Mouse (Mus musculus): ENCODE results near the gene Defb19. TPM values are rescaled to one million over a fixed set of nuclear protein-coding genes. Genes with fewer than 3 reads are reported as not detected.

The Defb19 gene
- polyA plus RNA-seq, 1 experiment from 2014 or later: not detected

DNA sequence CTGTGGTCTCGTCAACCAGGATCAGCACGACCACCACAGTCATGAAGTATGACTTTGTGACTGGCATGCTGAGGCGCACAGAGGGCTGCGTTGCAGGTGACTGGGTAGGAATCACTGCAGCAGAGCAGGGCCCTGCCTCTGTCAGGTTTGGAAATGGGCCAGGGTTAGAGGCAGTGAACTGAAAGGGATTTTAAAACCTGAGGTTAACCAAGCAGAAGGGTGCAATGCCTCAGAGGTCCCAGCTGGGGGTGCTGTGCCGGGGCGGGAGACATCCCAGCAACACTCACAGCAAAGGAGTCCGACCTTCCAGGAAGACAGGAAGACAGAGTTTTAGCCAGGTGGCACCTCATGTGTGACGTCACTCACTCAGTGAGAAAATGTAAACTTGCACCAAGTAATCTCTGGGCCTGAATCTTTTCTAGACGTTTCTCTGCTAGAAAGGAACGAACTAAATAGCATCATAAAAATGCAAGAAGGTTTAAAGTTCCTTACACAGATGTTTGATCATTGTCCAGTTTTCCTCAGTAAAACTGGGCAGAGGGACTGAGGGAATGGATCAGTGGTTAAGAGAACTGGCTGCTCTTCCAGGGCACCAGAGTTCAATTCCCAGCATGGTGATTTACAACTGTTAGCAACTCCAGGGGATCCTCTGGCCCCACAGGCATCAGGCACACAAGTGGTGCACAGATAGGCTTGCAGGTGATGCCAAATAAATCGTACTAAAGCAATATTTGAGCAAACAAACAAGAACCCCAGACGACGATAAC, 40.0 kb downstream of the Defb19 start, which contains the start of gene Defb29:
Gene Defb29, minus strand, starts transcription at position 155 of the 767 bp plus-strand sequence.
- Histone ChIP-seq H3K4me2 (ENCODE audit: low read length) (no peak within 1 kb of the TSS), H3K9me3 (ENCODE audit: control insufficient read depth, low read length) (no peaks in the 10 kb centered on the region), H3K27me3 (replicated peaks; ENCODE audit: control insufficient read depth, insufficient read depth, low read length) (no peaks in the 10 kb centered on the region), H3K4me1 (replicated peaks; ENCODE audit: control insufficient read depth, insufficient read depth, low read length) (no peaks in the 10 kb centered on the region), H3K4me3 (replicated peaks; ENCODE audit: low read length) (no peak within 1 kb of the TSS), H3K36me3 (ENCODE audit: control insufficient read depth, insufficient read depth) (no peaks in the 10 kb centered on the region), H3K27ac (ENCODE audit: low read length) (no peak within 1 kb of the TSS), H3K9ac (replicated peaks; ENCODE audit: low read depth, low read length) (no peak within 1 kb of the TSS)
- ATAC-seq: no peak
- 59% methylated on average over 13 of the region's 13 CpGs for WGBS

Other genes starting within 250 kb of the Defb19 start
- gene Rbck1, start 247.7 kb downstream of the Defb19 start, polyA plus RNA-seq (2015; fragmentation: Nextera tagmentation; extraction: Ambion mirVana): 104 and 111 TPM in 2 replicates
- gene Trib3, start 236.3 kb downstream of the Defb19 start, polyA plus RNA-seq (2015; fragmentation: Nextera tagmentation; extraction: Ambion mirVana): 0.78 and 1.9 TPM in 2 replicates
- 10.5 and 22.6 TPM in 2 replicates for gene Nrsn2, start 203.7 kb downstream of the Defb19 start, polyA plus RNA-seq (2015; fragmentation: Nextera tagmentation; extraction: Ambion mirVana)
- gene Sox12, start 182.2 kb downstream of the Defb19 start, polyA plus RNA-seq (2015; fragmentation: Nextera tagmentation; extraction: Ambion mirVana): 15.8 and 16.8 TPM in 2 replicates
- 13.3 and 14.1 TPM in 2 replicates for gene Zcchc3, start 165.3 kb downstream of the Defb19 start, polyA plus RNA-seq (2015; fragmentation: Nextera tagmentation; extraction: Ambion mirVana)
- gene 6820408C15Rik, start 164.7 kb downstream of the Defb19 start, polyA plus RNA-seq (2015; fragmentation: Nextera tagmentation; extraction: Ambion mirVana): 1.4 and 1.9 TPM in 2 replicates
- not detected in 2 replicates for gene Defb23, start 115.7 kb downstream of the Defb19 start, polyA plus RNA-seq (2015; fragmentation: Nextera tagmentation; extraction: Ambion mirVana)
- not detected in 2 replicates for gene Defb20, start 103.2 kb downstream of the Defb19 start, polyA plus RNA-seq (2015; fragmentation: Nextera tagmentation; extraction: Ambion mirVana)
- gene Defb22, start 90.2 kb downstream of the Defb19 start, polyA plus RNA-seq (2015; fragmentation: Nextera tagmentation; extraction: Ambion mirVana): not detected in 2 replicates
- not detected in 2 replicates for gene Defb26, start 68.6 kb downstream of the Defb19 start, polyA plus RNA-seq (2015; fragmentation: Nextera tagmentation; extraction: Ambion mirVana)
- not detected in 2 replicates for gene Defb28, start 62.1 kb downstream of the Defb19 start, polyA plus RNA-seq (2015; fragmentation: Nextera tagmentation; extraction: Ambion mirVana)
- gene Defb29, start 40.2 kb downstream of the Defb19 start, polyA plus RNA-seq (2015; fragmentation: Nextera tagmentation; extraction: Ambion mirVana): not detected in 2 replicates
- gene Gm17416, start 11.0 kb downstream of the Defb19 start, polyA plus RNA-seq (2015; fragmentation: Nextera tagmentation; extraction: Ambion mirVana): not detected in 2 replicates
- not detected in 2 replicates for gene Defb21, start 7.6 kb downstream of the Defb19 start, polyA plus RNA-seq (2015; fragmentation: Nextera tagmentation; extraction: Ambion mirVana)
- not detected in 2 replicates for gene Defb45, start 19.1 kb upstream of the Defb19 start, polyA plus RNA-seq (2015; fragmentation: Nextera tagmentation; extraction: Ambion mirVana)
- not detected in 2 replicates for gene Defb36, start 24.0 kb upstream of the Defb19 start, polyA plus RNA-seq (2015; fragmentation: Nextera tagmentation; extraction: Ambion mirVana)
- gene Defb25, start 42.7 kb upstream of the Defb19 start, polyA plus RNA-seq (2015; fragmentation: Nextera tagmentation; extraction: Ambion mirVana): not detected in 2 replicates
- gene Rem1, start 46.6 kb upstream of the Defb19 start, polyA plus RNA-seq (2015; fragmentation: Nextera tagmentation; extraction: Ambion mirVana): 0.32 and 0.67 TPM in 2 replicates
- gene H13, start 89.1 kb upstream of the Defb19 start, polyA plus RNA-seq (2015; fragmentation: Nextera tagmentation; extraction: Ambion mirVana): 173 and 174 TPM in 2 replicates
- 29.3 and 32.8 TPM in 2 replicates for gene Mcts2, start 106.7 kb upstream of the Defb19 start, polyA plus RNA-seq (2015; fragmentation: Nextera tagmentation; extraction: Ambion mirVana)
- 22.3 and 26.0 TPM in 2 replicates for gene Id1, start 155.9 kb upstream of the Defb19 start, polyA plus RNA-seq (2015; fragmentation: Nextera tagmentation; extraction: Ambion mirVana)
- gene Cox4i2, start 173.9 kb upstream of the Defb19 start, polyA plus RNA-seq (2015; fragmentation: Nextera tagmentation; extraction: Ambion mirVana): 4.7 and 6.0 TPM in 2 replicates